Mouse (Mus musculus) megakaryocyte, embryonic 14.5 days (primary cell): Measurements from ENCODE around the gene Hddc3.

ENCODE experiments used
- FLI1 ChIP-seq: IDR thresholded peaks from 2 replicates; pipeline ENCODE4 v1.6.1; 2012; ENCODE audit warnings: low read length, inconsistent platforms, mixed read lengths
- GATA1 ChIP-seq: IDR thresholded peaks from 3 replicates; pipeline ENCODE4 v1.6.1; 2012; ENCODE audit warnings: mixed read lengths, low read length, inconsistent platforms, borderline replicate concordance

GRCm38 (mm10) chr7:80307766-80308165 lies 35.1 kb upstream of the Hddc3 start:
- TF ChIP-seq GATA1 (no peak), FLI1 (no peak)
